Mouse (Mus musculus) CH12.LX (cell line): ENCODE results near the gene Samd1. TPM values are rescaled to one million over a fixed set of nuclear protein-coding genes. Genes with fewer than 3 reads are reported as not detected.

Experiments
- DNase-seq: peaks from one replicate; pipeline ENCODE4 v3.0.0-alpha.2; 2013; ENCODE audit errors: extremely low read depth
- H3K27ac ChIP-seq: 2 replicates; pipeline ENCODE4 v1.5.1; 2012; ENCODE audit warnings: low read depth, mild to moderate bottlenecking, control low read depth, moderate library complexity; ENCODE audit not compliant: insufficient read depth
- H3K27me3 ChIP-seq: replicated peaks from 2 replicates; pipeline ENCODE3; 2012; ENCODE audit warnings: inconsistent platforms
- H3K36me3 ChIP-seq, 2 experiments: replicated peaks in 1 of 2; 2 replicates each; pipeline versions ENCODE3 to v1.6.1; 2012; ENCODE audit warnings: inconsistent platforms in 1 of 2, low read length in 1 of 2, mild to moderate bottlenecking in 1 of 2, mixed read lengths in 1 of 2, moderate library complexity in 1 of 2; ENCODE audit not compliant: control insufficient read depth in 1 of 2, insufficient read depth in 1 of 2
- H3K4me1 ChIP-seq, 2 experiments: 2 replicates each; pipeline ENCODE4 v1.6.1; 2012; ENCODE audit warnings: inconsistent platforms in 1 of 2, moderate library complexity in 1 of 2; ENCODE audit not compliant: insufficient read depth in 2 of 2, control insufficient read depth in 1 of 2
- H3K4me2 ChIP-seq: 2 replicates; pipeline ENCODE4 v1.6.1; 2012; ENCODE audit warnings: low read depth, mild to moderate bottlenecking, control low read depth; ENCODE audit not compliant: poor library complexity, insufficient read depth, severe bottlenecking
- H3K4me3 ChIP-seq, 3 experiments: fragments of 150-350 bp in 1 of 3; sonication (generic) in 1 of 3; replicated peaks in 1 of 3; 2 replicates each; pipeline versions ENCODE3 to v1.5.1; 2011 to 2012; ENCODE audit warnings: low read depth in 2 of 3, low read length in 2 of 3, mild to moderate bottlenecking in 2 of 3, moderate library complexity in 2 of 3, control low read depth in 1 of 3, improper control_type of control experiment in 1 of 3, inconsistent platforms in 1 of 3, mixed read lengths in 1 of 3; ENCODE audit not compliant: poor library complexity in 1 of 3
- H3K79me2 ChIP-seq: replicated peaks from 2 replicates; pipeline ENCODE4 v1.6.1; 2012; ENCODE audit warnings: mild to moderate bottlenecking, moderate library complexity; ENCODE audit not compliant: control insufficient read depth, poor library complexity, insufficient read depth, severe bottlenecking; ENCODE audit errors: extremely low read depth
- H3K9ac ChIP-seq: 2 replicates; pipeline ENCODE4 v1.6.1; 2012; ENCODE audit warnings: low read depth, mild to moderate bottlenecking, control low read depth, moderate library complexity; ENCODE audit not compliant: insufficient read depth
- H3K9me3 ChIP-seq: replicated peaks from 2 replicates; pipeline ENCODE3; 2012; ENCODE audit warnings: low read length, inconsistent platforms, mixed read lengths
- CHD1 ChIP-seq: IDR thresholded peaks from 2 replicates; pipeline ENCODE4 v1.6.1; 2012; ENCODE audit warnings: low read depth, low read length, improper control_type of control experiment, inconsistent platforms
- CHD2 ChIP-seq: IDR thresholded peaks from 2 replicates; pipeline ENCODE4 v1.6.1; 2011; ENCODE audit warnings: low read length, improper control_type of control experiment
- ELF1 ChIP-seq: IDR thresholded peaks from 2 replicates; pipeline ENCODE4 v1.6.1; 2014; ENCODE audit warnings: low read depth, mild to moderate bottlenecking, inconsistent platforms, low read length, improper control_type of control experiment
- ETS1 ChIP-seq: conservative IDR thresholded peaks from 2 replicates; pipeline ENCODE4 v1.6.1; 2012; ENCODE audit warnings: low read depth, mild to moderate bottlenecking, inconsistent platforms, low read length, improper control_type of control experiment, moderate library complexity
- GABPA ChIP-seq: IDR thresholded peaks from 2 replicates; pipeline ENCODE4 v1.6.1; 2012; ENCODE audit warnings: low read depth, low read length, improper control_type of control experiment, inconsistent platforms; ENCODE audit not compliant: insufficient replicate concordance
- HCFC1 ChIP-seq: IDR thresholded peaks from 2 replicates; pipeline ENCODE4 v1.6.1; 2012; ENCODE audit warnings: low read depth, mild to moderate bottlenecking, inconsistent platforms, low read length, improper control_type of control experiment
- JUN ChIP-seq: IDR thresholded peaks from 2 replicates; pipeline ENCODE4 v1.6.1; 2011; ENCODE audit warnings: low read depth, mild to moderate bottlenecking, low read length, improper control_type of control experiment, moderate library complexity; ENCODE audit not compliant: insufficient read depth
- MEF2A ChIP-seq: IDR thresholded peaks from 2 replicates; pipeline ENCODE4 v1.6.1; 2014; ENCODE audit warnings: low read depth, mild to moderate bottlenecking, inconsistent platforms, low read length, improper control_type of control experiment, borderline replicate concordance
- MXI1 ChIP-seq: IDR thresholded peaks from 2 replicates; pipeline ENCODE4 v1.6.1; 2011; ENCODE audit warnings: mild to moderate bottlenecking, low read depth, low read length, improper control_type of control experiment
- MYC ChIP-seq: IDR thresholded peaks from 2 replicates; pipeline ENCODE4 v1.6.1; 2011; ENCODE audit warnings: low read depth, mild to moderate bottlenecking, improper control_type of control experiment, low read length
- NELFE ChIP-seq: IDR thresholded peaks from 2 replicates; pipeline ENCODE4 v1.6.1; 2011; ENCODE audit warnings: low read depth, low read length, improper control_type of control experiment
- NRF1 ChIP-seq: IDR thresholded peaks from 2 replicates; pipeline ENCODE4 v1.6.1; 2014; ENCODE audit warnings: low read depth, mild to moderate bottlenecking, inconsistent platforms, low read length, improper control_type of control experiment, moderate library complexity
- TCF12 ChIP-seq: IDR thresholded peaks from 2 replicates; pipeline ENCODE4 v1.6.1; 2014; ENCODE audit warnings: low read depth, mild to moderate bottlenecking, inconsistent platforms, low read length, improper control_type of control experiment
- ZKSCAN1 ChIP-seq: IDR thresholded peaks from 2 replicates; pipeline ENCODE4 v1.6.1; 2012; ENCODE audit warnings: low read depth, inconsistent platforms, low read length, improper control_type of control experiment, borderline replicate concordance
- ZMIZ1 ChIP-seq: IDR thresholded peaks from 2 replicates; pipeline ENCODE4 v1.6.1; 2012; ENCODE audit warnings: low read depth, mild to moderate bottlenecking, inconsistent platforms, low read length, improper control_type of control experiment
- ZNF384 ChIP-seq: IDR thresholded peaks from 2 replicates; pipeline ENCODE4 v1.6.1; 2012; ENCODE audit warnings: low read depth, low read length, improper control_type of control experiment, inconsistent platforms
- dilution Hi-C: fragments of 300-500 bp; cut with MboI; formaldehyde crosslinking; loops from 2 replicates; pipeline ENCODE4 v1.14.3; 2020; ENCODE audit warnings: low sequenced_read_pairs; ENCODE audit not compliant: extremely low pct_unique_long_range_greater_than_20kb, extremely low pct_ligation_motif_present
- in situ Hi-C: fragments of 300-500 bp; cut with MboI; formaldehyde crosslinking; loops from 3 replicates; pipeline ENCODE4 v1.14.3; 2019; ENCODE audit warnings: low sequenced_read_pairs, low pct_ligation_motif_present, low pct_unique_long_range_greater_than_20kb, mixed read lengths
- polyA plus RNA-seq: library from polyadenylated mRNA; unstranded; fragments of >175 nt; gene quantifications from 2 replicates; pipeline ENCODE4 v1.2.1, GENCODE M21; 2012; ENCODE audit warnings: low read depth; ENCODE audit not compliant: insufficient read length
- total RNA-seq, 2 experiments: library from RNA; depleted of rRNA; stranded (reverse); fragments of 300-350 nt in 1 of 2; fragments of >200 nt in 1 of 2; gene quantifications; 2 replicates each; pipeline ENCODE4 v1.2.3; 2012 to 2014

Gene Samd1
- total and polyA plus RNA-seq, 3 experiments = 42.1 to 54.5 (median 42.3) TPM

- no peak overlapping the region for H3K4me2 ChIP-seq
- H3K4me3 ChIP-seq = no peak overlapping the region
- in situ Hi-C loops = loop anchor here (25.0 kb wide), 1 partner anchor 311 kb away; no protein-coding TSS in a partner anchor
- H3K27me3 ChIP-seq = peaks cover 13% of the 10 kb centered on the region
- no peak overlapping the region for H3K9ac ChIP-seq
- peaks cover 2 to 4% of the 10 kb centered on the region in 2 experiments; a peak in 3 of 4 replicates for H3K4me1 ChIP-seq
- H3K9me3 ChIP-seq = no peaks in the 10 kb centered on the region
- H3K79me2 ChIP-seq = no peaks in the 10 kb centered on the region
- H3K36me3 ChIP-seq = peaks cover 0 to 10% of the 10 kb centered on the region in 2 experiments
- DNase-seq = no peak
- no peak for TF ChIP-seq HCFC1
- TF ChIP-seq, all 38 proteins: peak for 0
- dilution Hi-C loops = no loop called here
- no peak overlapping the region for H3K27ac ChIP-seq
Measured at GRCm38 (mm10) chr8:84025863-84026262, 28.4 kb downstream of the Samd1 start.

GRCm38 (mm10) chr8:84027449-84027848 is 30.0 kb downstream of the Samd1 start:
- dilution Hi-C loops = no loop called here
- H3K27me3 ChIP-seq = peaks cover 9% of the 10 kb centered on the region
- no peaks in the 10 kb centered on the region for H3K9me3 ChIP-seq
- TF ChIP-seq ZNF384 = no peak
- no peak for TF ChIP-seq MXI1
- TF ChIP-seq CHD1 = no peak
- TF ChIP-seq JUN = no peak
- no peak for TF ChIP-seq TCF12
- TF ChIP-seq ZKSCAN1 = no peak
- TF ChIP-seq ZMIZ1 = no peak
- TF ChIP-seq NRF1 = no peak
- TF ChIP-seq ETS1 = no peak
- no peak for TF ChIP-seq CHD2
- TF ChIP-seq MEF2A = no peak
- no peak for TF ChIP-seq MYC
- TF ChIP-seq NELFE = no peak
- no peak for TF ChIP-seq GABPA
- no peak for TF ChIP-seq ELF1
- TF ChIP-seq, all 38 proteins: peak for 0
- in situ Hi-C loops = loop anchor here (25.0 kb wide), 1 partner anchor 310 kb away; no protein-coding TSS in a partner anchor
- peak; percentile 48 for DNase-seq
- H3K4me1 ChIP-seq = peaks cover 2 to 4% of the 10 kb centered on the region in 2 experiments; a peak in 3 of 4 replicates
- H3K9ac ChIP-seq = no peak overlapping the region
- no peaks in the 10 kb centered on the region for H3K79me2 ChIP-seq
- no peak overlapping the region for H3K4me3 ChIP-seq
- no peak overlapping the region for H3K27ac ChIP-seq
- peaks cover 0 to 23% of the 10 kb centered on the region in 2 experiments for H3K36me3 ChIP-seq
- H3K4me2 ChIP-seq = no peak overlapping the region
